Mouse (Mus musculus): ENCODE data around the gene Gtf3c5.

GRCm38 (mm10) chr2:28563303-28563702 lies 20.2 kb downstream of the Gtf3c5 start, which contains the start of gene Cel:
- TF ChIP-seq CTCF (conservative IDR thresholded peaks at IDR 0.05; ENCODE audit: low read length) (no peak), NANOG (IDR thresholded peaks at IDR 0.05; ENCODE audit: borderline replicate concordance, low read length) (no peak)
